Mouse (Mus musculus) G1E (cell line): Measurements from ENCODE around the gene Tpi1.
"Not testable (repeated sequence)": the region's sequence is repeated elsewhere in the genome, so short reads cannot be mapped to it uniquely, and the experiment has no call there.

Experiments
- CTCF ChIP-seq: IDR thresholded peaks from 2 replicates; pipeline ENCODE4 v1.5.1; 2012; ENCODE audit warnings: low read depth, low read length, inconsistent platforms, mixed read lengths
- TAL1 ChIP-seq: conservative IDR thresholded peaks from 2 replicates; pipeline ENCODE4 v1.6.1; 2012; ENCODE audit warnings: low read depth, low read length, inconsistent platforms, mixed read lengths

DNA sequence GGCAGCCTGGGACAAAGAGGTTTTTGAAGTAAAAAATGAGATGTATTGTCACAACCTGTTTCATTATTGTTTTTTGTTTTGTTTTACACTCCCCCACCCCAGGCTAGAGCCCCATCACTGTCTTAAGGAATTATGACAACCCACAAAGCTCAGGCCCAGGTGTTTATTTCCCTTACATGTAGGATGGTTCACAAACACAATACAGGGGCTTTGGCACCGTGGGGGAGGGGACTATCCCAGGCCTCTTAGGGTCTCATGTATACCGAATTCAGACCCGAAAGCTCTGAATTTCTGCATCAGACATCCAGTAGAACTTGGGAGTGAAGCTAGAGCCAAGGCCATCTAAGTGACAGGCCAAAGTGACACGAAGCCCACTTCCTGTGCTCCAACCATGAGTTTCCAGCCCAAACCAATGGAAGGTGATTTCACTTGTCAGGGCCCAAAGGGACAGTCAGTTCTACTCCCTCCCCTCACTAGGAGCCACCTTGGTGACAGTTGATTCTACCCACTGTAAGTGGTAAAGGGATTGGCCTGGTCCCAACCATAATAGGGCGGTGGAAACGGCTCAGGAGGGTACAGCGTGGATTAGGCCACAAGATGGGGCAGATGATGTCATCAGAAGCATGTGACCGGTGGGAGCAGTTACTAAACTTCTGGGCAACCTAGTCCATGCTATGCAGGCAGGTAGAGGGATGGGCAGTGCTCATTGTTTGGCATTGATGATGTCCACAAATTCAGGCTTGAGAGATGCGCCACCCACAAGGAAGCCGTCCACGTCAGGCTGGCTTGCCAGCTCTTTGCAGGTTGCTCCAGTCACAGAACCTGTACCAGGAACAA, 3.3 kb downstream of the Tpi1 start:
- not testable (repeated sequence) for TF ChIP-seq TAL1, CTCF
